Mouse (Mus musculus): ENCODE results near the gene Rbm20.

DNA sequence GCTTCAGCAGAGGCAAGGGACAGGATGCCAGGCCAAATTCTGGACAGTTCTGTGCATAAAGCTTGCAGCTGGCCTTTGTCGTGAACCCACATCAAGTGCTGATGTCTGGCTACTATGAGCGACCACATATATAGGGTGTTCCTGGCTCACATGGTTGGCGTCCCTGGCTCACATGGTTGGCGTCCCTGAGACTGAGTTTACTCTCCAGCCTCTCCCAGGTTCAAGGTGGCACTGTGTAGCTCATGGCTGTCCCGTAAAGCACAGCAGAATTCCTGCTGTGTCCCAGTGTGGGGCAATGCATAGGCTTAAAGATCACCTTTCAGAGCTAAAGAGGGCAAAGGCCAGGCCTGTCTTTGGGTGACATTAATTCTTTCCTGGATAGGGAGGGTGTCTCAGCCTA is 78.2 kb downstream of the Rbm20 start:
- TF ChIP-seq CTCF (IDR thresholded peaks at IDR 0.05; ENCODE audit: insufficient read depth, low read length) (no peak), POLR2A (IDR thresholded peaks at IDR 0.05; ENCODE audit: borderline replicate concordance, extremely low read depth, low read depth, low read length) (no peak)

Measured in lung, adult 2 months (tissue).